Mouse (Mus musculus) lung, postnatal 0 days (tissue): ENCODE data around the gene Arap1.

ENCODE experiments used
- CTCF ChIP-seq: IDR thresholded peaks from 2 replicates; pipeline ENCODE4 v1.5.1; 2016; ENCODE audit warnings: antibody characterized with exemption, mild to moderate bottlenecking
- EP300 ChIP-seq: IDR thresholded peaks from 2 replicates; pipeline ENCODE4 v1.6.1; 2016; ENCODE audit warnings: antibody characterized with exemption, mild to moderate bottlenecking, control low read depth

DNA sequence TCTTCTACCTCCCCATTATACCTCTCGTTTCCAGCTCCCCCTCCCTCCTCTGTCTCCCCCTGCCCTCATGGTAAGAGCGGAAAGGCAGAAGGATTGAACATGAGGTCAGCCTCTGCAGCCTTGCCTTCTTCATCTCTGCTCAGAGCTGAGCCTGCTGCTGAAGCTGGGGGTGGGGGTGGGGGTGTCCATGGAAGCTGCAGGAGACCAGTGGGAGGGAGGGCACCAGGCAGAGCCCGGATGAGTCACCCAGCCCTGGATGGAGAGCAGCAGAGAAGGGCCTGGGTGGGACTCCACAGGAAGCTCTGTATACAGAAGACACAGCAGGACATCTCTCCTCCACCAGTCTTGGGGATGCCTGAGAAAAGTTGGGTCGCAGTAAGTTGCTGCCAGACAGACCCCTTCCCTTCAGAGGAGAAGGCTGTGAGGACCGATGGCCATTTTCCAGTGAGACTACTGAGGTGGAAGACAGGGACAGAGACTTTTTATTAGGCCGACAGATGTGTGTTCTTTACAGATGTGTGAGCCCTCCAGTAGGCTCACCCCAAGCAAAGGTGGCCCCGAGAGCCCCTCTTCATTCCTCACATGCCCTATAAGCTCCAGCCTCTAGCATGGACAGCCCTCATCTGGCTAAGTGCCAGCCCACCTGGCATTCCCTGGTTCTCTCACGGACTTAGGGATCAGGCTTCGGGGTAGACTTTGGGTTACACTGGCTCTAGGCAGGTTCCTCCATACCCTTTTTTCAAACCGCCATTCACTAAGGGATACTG, 17.6 kb upstream of the Arap1 start:
- TF ChIP-seq CTCF, result no peak
- no peak for TF ChIP-seq EP300
